Mouse (Mus musculus) MEL (cell line): ENCODE measurements around the gene Nrip1. TPM values are rescaled to one million over a fixed set of nuclear protein-coding genes. Genes with fewer than 3 reads are reported as not detected.

ENCODE experiments used
- DNase-seq: peaks from one replicate; pipeline ENCODE4 v3.0.0; 2011; ENCODE audit warnings: low read depth, low spot score
- H3K27ac ChIP-seq: 2 replicates; pipeline ENCODE4 v1.5.1; 2012; ENCODE audit warnings: low read depth, mild to moderate bottlenecking, control low read depth, low read length, moderate library complexity; ENCODE audit not compliant: control insufficient read depth
- H3K27me3 ChIP-seq, 2 experiments: fragments of 150-350 bp in 1 of 2; sonication (generic) in 1 of 2; 2 replicates each; pipeline ENCODE4 v1.6.1; 2012; ENCODE audit warnings: low read length in 2 of 2, mild to moderate bottlenecking in 2 of 2, improper control_type of control experiment in 1 of 2, moderate library complexity in 1 of 2; ENCODE audit not compliant: insufficient read depth in 2 of 2, control insufficient read depth in 1 of 2
- H3K36me3 ChIP-seq, 2 experiments: 2 replicates each; pipeline ENCODE4 v1.6.1; 2012 to 2014; ENCODE audit warnings: low read length in 2 of 2, improper control_type of control experiment in 1 of 2, inconsistent platforms in 1 of 2, mild to moderate bottlenecking in 1 of 2; ENCODE audit not compliant: insufficient read depth in 2 of 2, control insufficient read depth in 1 of 2
- H3K4me1 ChIP-seq, 2 experiments: fragments of 150-350 bp in 1 of 2; sonication (generic) in 1 of 2; 2 replicates each; pipeline ENCODE4 v1.6.1; 2012; ENCODE audit warnings: low read length in 2 of 2, improper control_type of control experiment in 1 of 2, mild to moderate bottlenecking in 1 of 2; ENCODE audit not compliant: insufficient read depth in 2 of 2, control insufficient read depth in 1 of 2
- H3K4me3 ChIP-seq, 2 experiments: fragments of 150-350 bp in 1 of 2; sonication (generic) in 1 of 2; 2 replicates each; pipeline ENCODE4 v1.5.1; 2012; ENCODE audit warnings: low read depth in 2 of 2, low read length in 2 of 2, mild to moderate bottlenecking in 2 of 2, moderate library complexity in 2 of 2, control low read depth in 1 of 2, improper control_type of control experiment in 1 of 2; ENCODE audit not compliant: control insufficient read depth in 1 of 2, insufficient read depth in 1 of 2
- H3K79me2 ChIP-seq: 2 replicates; pipeline ENCODE4 v1.6.1; 2012; ENCODE audit warnings: mild to moderate bottlenecking, low read length, moderate library complexity; ENCODE audit not compliant: control insufficient read depth, poor library complexity, insufficient read depth
- H3K9ac ChIP-seq: 2 replicates; pipeline ENCODE4 v1.6.1; 2012; ENCODE audit warnings: low read depth, mild to moderate bottlenecking, control low read depth, low read length, moderate library complexity; ENCODE audit not compliant: control insufficient read depth, poor library complexity, severe bottlenecking
- H3K9me3 ChIP-seq: fragments of 150-350 bp; sonication (generic); replicated peaks from 2 replicates; pipeline ENCODE4 v1.6.1; 2012; ENCODE audit warnings: mild to moderate bottlenecking, low read length, improper control_type of control experiment, moderate library complexity; ENCODE audit not compliant: insufficient read depth
- CHD1 ChIP-seq: IDR thresholded peaks from 2 replicates; pipeline ENCODE4 v1.6.1; 2012; ENCODE audit warnings: low read depth, mild to moderate bottlenecking, inconsistent platforms, low read length, improper control_type of control experiment
- CHD2 ChIP-seq: IDR thresholded peaks from 2 replicates; pipeline ENCODE4 v1.6.1; 2011; ENCODE audit warnings: low read length, improper control_type of control experiment
- JUND ChIP-seq: IDR thresholded peaks from 2 replicates; pipeline ENCODE4 v1.6.1; 2011; ENCODE audit warnings: low read depth, mild to moderate bottlenecking, improper control_type of control experiment, low read length
- KAT2A ChIP-seq: conservative IDR thresholded peaks from 2 replicates; pipeline ENCODE4 v1.6.1; 2012; ENCODE audit warnings: low read depth, low read length, improper control_type of control experiment, inconsistent platforms
- MEF2A ChIP-seq: IDR thresholded peaks from 2 replicates; pipeline ENCODE4 v1.6.1; 2014; ENCODE audit warnings: low read depth, mild to moderate bottlenecking, inconsistent platforms, low read length, improper control_type of control experiment; ENCODE audit not compliant: poor library complexity, insufficient replicate concordance, severe bottlenecking; ENCODE audit errors: extremely low read depth
- MXI1 ChIP-seq: IDR thresholded peaks from 2 replicates; pipeline ENCODE4 v1.6.1; 2011; ENCODE audit warnings: mild to moderate bottlenecking, low read depth, low read length, improper control_type of control experiment
- MYB ChIP-seq: IDR thresholded peaks from 2 replicates; pipeline ENCODE4 v1.6.1; 2011; ENCODE audit warnings: mild to moderate bottlenecking, low read depth, low read length, improper control_type of control experiment
- MYC ChIP-seq: IDR thresholded peaks from 2 replicates; pipeline ENCODE4 v1.6.1; 2011; ENCODE audit warnings: low read depth, mild to moderate bottlenecking, low read length, improper control_type of control experiment, moderate library complexity
- NELFE ChIP-seq: IDR thresholded peaks from 2 replicates; pipeline ENCODE4 v1.6.1; 2011; ENCODE audit warnings: low read depth, low read length, improper control_type of control experiment
- NRF1 ChIP-seq: IDR thresholded peaks from 2 replicates; pipeline ENCODE4 v1.6.1; 2014; ENCODE audit warnings: low read depth, mild to moderate bottlenecking, inconsistent platforms, low read length, improper control_type of control experiment, moderate library complexity; ENCODE audit not compliant: poor library complexity, insufficient read depth, severe bottlenecking
- POLR2AphosphoS5 ChIP-seq: IDR thresholded peaks from 2 replicates; pipeline ENCODE4 v1.6.1; 2012; ENCODE audit warnings: low read depth, borderline replicate concordance, mild to moderate bottlenecking, inconsistent platforms, low read length, moderate library complexity, mixed read lengths
- RAD21 ChIP-seq: IDR thresholded peaks from 2 replicates; pipeline ENCODE4 v1.6.1; 2011; ENCODE audit warnings: mild to moderate bottlenecking, low read depth, low read length, improper control_type of control experiment
- TBP ChIP-seq: IDR thresholded peaks from 2 replicates; pipeline ENCODE4 v1.8.0; 2011; ENCODE audit warnings: low read depth, low read length, improper control_type of control experiment
- TCF12 ChIP-seq: IDR thresholded peaks from 2 replicates; pipeline ENCODE4 v1.6.1; 2014; ENCODE audit warnings: low read depth, mild to moderate bottlenecking, inconsistent platforms, low read length, improper control_type of control experiment, moderate library complexity
- USF2 ChIP-seq, 2 experiments: IDR thresholded peaks; 2 replicates each; pipeline ENCODE4 v1.6.1; 2011 to 2012; ENCODE audit warnings: improper control_type of control experiment in 2 of 2, low read length in 2 of 2, borderline replicate concordance in 1 of 2, inconsistent platforms in 1 of 2, low read depth in 1 of 2, mild to moderate bottlenecking in 1 of 2; ENCODE audit not compliant: insufficient read depth in 1 of 2
- ZKSCAN1 ChIP-seq: IDR thresholded peaks from 2 replicates; pipeline ENCODE4 v1.6.1; 2012; ENCODE audit warnings: low read depth, mild to moderate bottlenecking, inconsistent platforms, low read length, improper control_type of control experiment, moderate library complexity
- polyA plus RNA-seq, 2 experiments: library from polyadenylated mRNA; stranded (reverse) in 1 of 2; unstranded in 1 of 2; fragments of >175 nt in 1 of 2; fragments of >200 nt in 1 of 2; gene quantifications; 2 replicates each; pipeline versions ENCODE4 v1.2.1 to v1.2.4; 2012; ENCODE audit warnings: low replicate concordance in 2 of 2, low read depth in 1 of 2; ENCODE audit not compliant: insufficient read length in 2 of 2, insufficient read depth in 1 of 2, missing spikeins in 1 of 2
- total RNA-seq: library from RNA; depleted of rRNA; stranded (reverse); fragments of 300-350 nt; gene quantifications from 2 replicates; pipeline ENCODE4 v1.2.3, GENCODE M21; 2012

The Nrip1 gene
- total and polyA plus RNA-seq, 3 experiments, result 13.6 to 42.6 (median 21.1) TPM

DNA sequence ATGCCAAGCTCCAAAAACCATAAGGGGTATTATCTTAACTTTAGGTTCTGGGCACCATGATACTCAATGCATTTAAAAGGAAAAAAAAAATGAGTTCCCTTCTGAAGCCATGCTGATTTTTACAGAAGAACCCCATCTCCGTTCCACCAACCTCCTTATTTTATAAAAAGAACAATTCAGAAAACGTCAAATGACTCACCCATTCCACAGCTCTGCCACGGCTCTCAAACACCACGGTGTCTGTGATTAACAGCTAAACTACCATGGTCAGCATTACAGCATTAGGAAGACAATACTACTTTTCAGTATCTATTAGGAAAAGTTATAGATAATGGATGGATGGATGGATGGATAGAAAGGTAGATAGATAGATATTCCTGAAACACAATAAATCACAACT, 14.9 kb downstream of the Nrip1 start:
- Histone ChIP-seq H3K4me1 (peaks cover 5 to 9% of the 10 kb centered on the region in 2 experiments), H3K4me3 (no peak overlapping the region), H3K27me3 (no peaks in the 10 kb centered on the region), H3K79me2 (peaks cover 47% of the 10 kb centered on the region), H3K36me3 (peaks cover 0 to 13% of the 10 kb centered on the region in 2 experiments; a peak in 3 of 4 replicates)
- TF ChIP-seq NRF1 (no peak), TCF12 (no peak)
- TF ChIP-seq, all 39 proteins: peak for 0
- no peak for DNase-seq
- H3K27ac ChIP-seq, result no peak overlapping the region
- H3K9me3 ChIP-seq, result no peaks in the 10 kb centered on the region
- no peak overlapping the region for H3K9ac ChIP-seq

- Histone ChIP-seq H3K27ac (no peak overlapping the region), H3K36me3 (peaks cover 0 to 13% of the 10 kb centered on the region in 2 experiments; a peak in 3 of 4 replicates), H3K9me3 (no peaks in the 10 kb centered on the region), H3K79me2 (peaks cover 49% of the 10 kb centered on the region), H3K9ac (no peak overlapping the region), H3K4me3 (no peak overlapping the region), H3K27me3 (no peaks in the 10 kb centered on the region), H3K4me1 (peaks cover 3 to 9% of the 10 kb centered on the region in 2 experiments; a peak in 3 of 4 replicates)
- no peak for DNase-seq
- no peak for TF ChIP-seq CHD2
- TF ChIP-seq MYC, result no peak
Observed at GRCm38 (mm10) chr16:76358128-76358748, 15.4 kb downstream of the Nrip1 start.

GRCm38 (mm10) chr16:76357155-76357554, 16.5 kb downstream of the Nrip1 start:
- Histone ChIP-seq H3K4me1 (peaks cover 3 to 9% of the 10 kb centered on the region in 2 experiments; a peak in 3 of 4 replicates), H3K36me3 (peaks cover 0 to 13% of the 10 kb centered on the region in 2 experiments; a peak in 3 of 4 replicates), H3K9me3 (no peaks in the 10 kb centered on the region)

More at GRCm38 (mm10) chr16:76357155-76357554, 16.5 kb downstream of the Nrip1 start:
- DNase-seq, result no peak
- Histone ChIP-seq H3K4me3 (no peak overlapping the region), H3K79me2 (peaks cover 44% of the 10 kb centered on the region), H3K27ac (no peak overlapping the region), H3K9ac (no peak overlapping the region), H3K27me3 (no peaks in the 10 kb centered on the region)
- TF ChIP-seq MYC, result no peak
- no peak for TF ChIP-seq TBP
- no peak for TF ChIP-seq CHD1
- no peak for TF ChIP-seq USF2 (IDR thresholded peaks at IDR 0.05; ENCODE audit: borderline replicate concordance in 1 of 2, insufficient read depth in 1 of 2, low read depth in 1 of 2, low read length in 2 of 2)
- no peak for TF ChIP-seq POLR2AphosphoS5
- TF ChIP-seq JUND, result no peak
- TF ChIP-seq KAT2A, result no peak
- no peak for TF ChIP-seq MEF2A
- TF ChIP-seq MYB, result no peak
- TF ChIP-seq MXI1, result no peak
- TF ChIP-seq RAD21, result no peak
- TF ChIP-seq ZKSCAN1, result no peak
- no peak for TF ChIP-seq NELFE
- TF ChIP-seq, all 39 proteins: peak for 0
